Mouse (Mus musculus) cortical plate, adult 2 months (tissue): ENCODE results near the gene Rundc3a.

Source experiments
- CTCF ChIP-seq: fragments of 200-500 bp; IDR thresholded peaks from 2 replicates; pipeline ENCODE4 v1.5.1; 2011; ENCODE audit warnings: mild to moderate bottlenecking, control low read depth, low read length; ENCODE audit not compliant: insufficient read depth; ENCODE audit errors: extremely low read depth
- POLR2A ChIP-seq: fragments of 200-500 bp; IDR thresholded peaks from 2 replicates; pipeline ENCODE4 v1.6.1; 2011; ENCODE audit warnings: mild to moderate bottlenecking, low read length, control low read depth; ENCODE audit not compliant: insufficient read depth; ENCODE audit errors: extremely low read depth

DNA sequence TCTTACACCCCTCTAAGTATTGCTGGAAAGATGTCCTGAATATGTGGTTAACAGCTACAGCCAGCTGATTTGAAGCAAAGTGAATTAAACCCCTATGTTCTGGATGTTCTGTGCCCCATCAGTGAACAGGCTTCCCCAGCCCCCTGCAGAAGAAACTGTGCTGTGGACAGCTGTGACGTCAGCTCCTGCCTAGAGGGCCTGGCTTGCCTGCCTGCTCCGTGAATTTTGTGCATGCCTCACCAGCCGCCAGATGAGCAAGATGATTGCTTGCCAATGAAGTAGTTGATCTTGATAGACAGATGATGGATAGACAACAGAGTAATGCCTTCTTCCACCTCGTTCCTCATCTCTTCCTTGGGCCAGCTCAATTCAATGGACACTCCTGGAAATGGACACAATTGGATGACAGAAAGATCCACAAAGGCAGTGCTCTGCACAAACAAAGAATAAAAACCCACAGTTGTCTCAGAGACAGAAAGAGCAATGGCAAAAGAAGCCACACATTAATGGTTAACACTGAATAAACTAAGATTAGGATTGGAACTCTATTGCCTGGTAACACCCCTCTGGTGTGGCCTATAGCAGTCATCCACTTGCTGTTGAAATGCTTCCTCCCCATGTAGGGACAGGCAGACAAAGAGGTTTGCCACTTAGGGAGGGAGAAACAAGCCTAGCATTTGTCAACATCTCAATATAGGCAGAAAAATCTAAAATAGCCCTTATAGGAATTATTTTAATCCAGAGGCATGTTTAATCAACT lies 11.7 kb upstream of the Rundc3a start:
- TF ChIP-seq POLR2A (no peak), CTCF (no peak)
